Mouse (Mus musculus) embryonic fibroblast, embryonic 13.5 days (primary cell): ENCODE measurements around the gene Zyg11a.

Experiments
- CTCF ChIP-seq: IDR thresholded peaks from 2 replicates; pipeline ENCODE4 v1.5.1; 2011; ENCODE audit warnings: mild to moderate bottlenecking, control low read depth, low read length, moderate library complexity, borderline replicate concordance; ENCODE audit not compliant: insufficient read depth
- POLR2A ChIP-seq: IDR thresholded peaks from 2 replicates; pipeline ENCODE4 v1.6.1; 2011; ENCODE audit warnings: low read depth, mild to moderate bottlenecking, control low read depth, low read length, moderate library complexity

DNA sequence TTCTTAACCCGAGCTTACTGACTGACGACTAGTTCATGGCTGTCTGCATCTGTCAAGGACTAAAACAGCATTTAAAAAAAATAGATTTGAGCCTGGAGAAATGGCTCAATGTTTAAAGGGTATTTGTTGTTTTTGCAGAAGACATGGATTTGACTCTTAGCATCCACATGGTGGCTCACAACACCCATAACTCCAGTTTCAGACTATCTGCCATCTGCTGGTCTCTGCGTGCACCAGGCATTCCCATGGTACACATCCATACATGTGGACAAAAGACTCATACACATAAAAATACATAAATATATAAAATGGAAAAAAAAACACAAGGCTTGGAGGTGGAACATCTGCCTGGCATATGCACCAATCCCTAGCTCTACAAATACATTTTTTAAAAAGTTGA is 31.5 kb upstream of the Zyg11a start:
- TF ChIP-seq CTCF (0 out of 2 replicates have a peak, but pooled peaks have one; percentile 6), POLR2A (no peak)
